Mouse (Mus musculus) forebrain, embryonic 13.5 days (tissue): ENCODE data around the gene Kmt2b. TPM values are rescaled to one million over a fixed set of nuclear protein-coding genes. Genes with fewer than 3 reads are reported as not detected.
A peak's percentile ranks its signal among the peaks of the same experiment; 100 is the strongest.

Experiments
- ATAC-seq: fragments of 200-750 bp; cut with Nextera tagmentation; 2 replicates; pipeline ENCODE4 v1.8.0; 2017
- H3K27ac ChIP-seq: fragments of 300-500 bp; sonication (generic); 2 replicates; pipeline ENCODE4 v1.5.1; 2015; ENCODE audit warnings: inconsistent platforms, mild to moderate bottlenecking, moderate library complexity
- H3K27me3 ChIP-seq: fragments of 300-500 bp; sonication (generic); 2 replicates; pipeline ENCODE4 v1.6.1; 2015; ENCODE audit warnings: mild to moderate bottlenecking, inconsistent platforms
- H3K36me3 ChIP-seq: fragments of 300-500 bp; sonication (generic); 2 replicates; pipeline ENCODE4 v1.6.1; 2015; ENCODE audit warnings: mild to moderate bottlenecking, inconsistent platforms; ENCODE audit not compliant: poor library complexity, severe bottlenecking
- H3K4me1 ChIP-seq: fragments of 300-500 bp; sonication (generic); 2 replicates; pipeline ENCODE4 v1.6.1; 2015; ENCODE audit warnings: inconsistent platforms
- H3K4me2 ChIP-seq: fragments of 300-500 bp; sonication (generic); 2 replicates; pipeline ENCODE4 v1.6.1; 2015; ENCODE audit warnings: inconsistent platforms, mild to moderate bottlenecking, moderate library complexity
- H3K4me3 ChIP-seq: fragments of 300-500 bp; sonication (generic); 2 replicates; pipeline ENCODE4 v1.5.1; 2015; ENCODE audit warnings: mild to moderate bottlenecking, inconsistent platforms
- H3K9ac ChIP-seq: fragments of 300-500 bp; sonication (generic); 2 replicates; pipeline ENCODE4 v1.6.1; 2015; ENCODE audit warnings: mild to moderate bottlenecking, inconsistent platforms
- H3K9me3 ChIP-seq: fragments of 300-500 bp; sonication (generic); replicated peaks from 2 replicates; pipeline ENCODE4 v1.6.1; 2016; ENCODE audit warnings: inconsistent platforms
- WGBS: fragments of 180-500 bp; shearing (Covaris S2); methylation state at CpG from one replicate; pipeline ENCODE4 v1.1.7; 2015; 5-methylcytosine and 5-hydroxymethylcytosine counted together
- microRNA-seq: library from miRNA; unstranded; fragments of <30 nt; microRNA quantifications from one replicate; pipeline ENCODE4, GENCODE M21; 2016
- polyA plus RNA-seq: library from polyadenylated mRNA; unstranded; fragments of >200 nt; fragmentation: Nextera tagmentation; extraction: Ambion mirVana; gene quantifications from 2 replicates; pipeline ENCODE4 v1.2.1, GENCODE M21; 2015

The Kmt2b gene
- polyA plus RNA-seq, 1 experiment from 2014 or later, result 11.6 TPM

- Histone ChIP-seq H3K9me3 (no peaks in the 10 kb centered on the region), H3K4me3 (no peak overlapping the region), H3K36me3 (peaks cover 41% of the 10 kb centered on the region), H3K4me1 (peaks cover 13% of the 10 kb centered on the region; the same call in 1 of the 2 replicates), H3K9ac (no peak overlapping the region), H3K27ac (peak overlapping the region; percentile 44; the same call in 1 of the 2 replicates), H3K27me3 (no peaks in the 10 kb centered on the region), H3K4me2 (no peak overlapping the region)
- 76% methylated on average over 5 of the region's 5 CpGs for WGBS
- peak; percentile 7; the same call in 1 of the 2 replicates for ATAC-seq
Observed at GRCm38 (mm10) chr7:30520856-30521255, 67.7 kb downstream of the Kmt2b start.

- no peak overlapping the region for H3K27ac ChIP-seq
- no peaks in the 10 kb centered on the region for H3K9me3 ChIP-seq
- peak overlapping the region; percentile 14 for H3K9ac ChIP-seq
- peaks cover 36% of the 10 kb centered on the region for H3K36me3 ChIP-seq
- no peaks in the 10 kb centered on the region for H3K27me3 ChIP-seq
- H3K4me1 ChIP-seq, result 0 out of 2 replicates have a peak, but pooled peaks cover 13% of the 10 kb centered on the region
- H3K4me2 ChIP-seq, result no peak overlapping the region
- 64% methylated on average over 4 of the region's 4 CpGs for WGBS
- peak; percentile 26 for ATAC-seq
- no peak overlapping the region for H3K4me3 ChIP-seq
Observed at GRCm38 (mm10) chr7:30520396-30520795, 68.1 kb downstream of the Kmt2b start.

Small RNA genes within 50 kb of the gene (microRNA-seq; reads per million reads assigned to microRNA genes)
- gene Gm38670, result not detected
- gene Mir3569, result not detected

Other genes with a start within 250 kb of the Kmt2b start
- gene Lrfn3, start 226.0 kb downstream of the Kmt2b start, polyA plus RNA-seq, result 8.1 and 9.7 TPM in 2 replicates
- gene Tyrobp, start 175.0 kb downstream of the Kmt2b start, polyA plus RNA-seq, result 12.1 and 15.6 TPM in 2 replicates
- gene Hcst, start 168.9 kb downstream of the Kmt2b start, polyA plus RNA-seq, result 0.88 TPM in 1 of 2 replicates, not detected in the other
- gene Nfkbid, start 167.0 kb downstream of the Kmt2b start, polyA plus RNA-seq, result 1.3 and 1.6 TPM in 2 replicates
- gene Aplp1, start 143.2 kb downstream of the Kmt2b start, polyA plus RNA-seq, result 306 and 329 TPM in 2 replicates
- gene Kirrel2, start 131.0 kb downstream of the Kmt2b start, polyA plus RNA-seq, result 0.36 and 0.65 TPM in 2 replicates
- gene Nphs1, start 130.4 kb downstream of the Kmt2b start, polyA plus RNA-seq, result 0.15 and 0.18 TPM in 2 replicates
- gene Prodh2, start 95.1 kb downstream of the Kmt2b start, polyA plus RNA-seq, result 0.31 TPM in 1 of 2 replicates, not detected in the other
- 80.6 and 88.7 TPM in 2 replicates for gene Arhgap33, start 53.7 kb downstream of the Kmt2b start, polyA plus RNA-seq
- 11.0 and 12.1 TPM in 2 replicates for gene Hspb6, start 36.5 kb downstream of the Kmt2b start, polyA plus RNA-seq
- 14.8 and 17.5 TPM in 2 replicates for gene Proser3, start 36.4 kb downstream of the Kmt2b start, polyA plus RNA-seq
- gene Lin37, start 28.9 kb downstream of the Kmt2b start, polyA plus RNA-seq, result 53.0 and 65.1 TPM in 2 replicates
- gene U2af1l4, start 25.4 kb downstream of the Kmt2b start, polyA plus RNA-seq, result 114 and 122 TPM in 2 replicates
- gene Gm49396, start 25.4 kb downstream of the Kmt2b start, polyA plus RNA-seq, result 20.2 and 22.5 TPM in 2 replicates
- gene Psenen, start 25.1 kb downstream of the Kmt2b start, polyA plus RNA-seq, result 128 and 141 TPM in 2 replicates
- 7.4 and 8.2 TPM in 2 replicates for gene Igflr1, start 23.3 kb downstream of the Kmt2b start, polyA plus RNA-seq
- gene Zbtb32, start 10.2 kb upstream of the Kmt2b start, polyA plus RNA-seq, result 0.34 and 0.43 TPM in 2 replicates
- gene Upk1a, start 24.1 kb upstream of the Kmt2b start, polyA plus RNA-seq, result 0.19 and 0.37 TPM in 2 replicates
- gene Cox6b1, start 37.4 kb upstream of the Kmt2b start, polyA plus RNA-seq, result 944 and 1,056 TPM in 2 replicates
- not detected in 2 replicates for gene Etv2, start 47.1 kb upstream of the Kmt2b start, polyA plus RNA-seq
- 144 and 146 TPM in 2 replicates for gene Rbm42, start 61.6 kb upstream of the Kmt2b start, polyA plus RNA-seq
- 52.7 and 57.2 TPM in 2 replicates for gene Haus5, start 76.3 kb upstream of the Kmt2b start, polyA plus RNA-seq
- not detected in 2 replicates for gene Pmis2, start 82.9 kb upstream of the Kmt2b start, polyA plus RNA-seq
- gene 2200002J24Rik, start 110.2 kb upstream of the Kmt2b start, polyA plus RNA-seq, result not detected in 2 replicates
- gene Atp4a, start 123.5 kb upstream of the Kmt2b start, polyA plus RNA-seq, result 0.79 and 1.4 TPM in 2 replicates
- gene Tmem147, start 140.8 kb upstream of the Kmt2b start, polyA plus RNA-seq, result 182 and 188 TPM in 2 replicates
- 0.93 and 1.0 TPM in 2 replicates for gene Gapdhs, start 155.0 kb upstream of the Kmt2b start, polyA plus RNA-seq
- gene Sbsn, start 162.7 kb upstream of the Kmt2b start, polyA plus RNA-seq, result 1.5 and 1.9 TPM in 2 replicates
- 0.68 TPM in 1 of 2 replicates, not detected in the other for gene Dmkn, start 175.0 kb upstream of the Kmt2b start, polyA plus RNA-seq
- gene Krtdap, start 199.2 kb upstream of the Kmt2b start, polyA plus RNA-seq, result not detected in 2 replicates
- gene Ffar2, start 235.0 kb upstream of the Kmt2b start, polyA plus RNA-seq, result 0.09 TPM in 1 of 2 replicates, not detected in the other